Mouse (Mus musculus) layer of hippocampus, postnatal 25 days (tissue): Measurements from ENCODE around the gene Cdh1. TPM values are rescaled to one million over a fixed set of nuclear protein-coding genes. Genes with fewer than 3 reads are reported as not detected.

ENCODE experiments used
- DNase-seq, 2 experiments: peaks; one replicate each; pipeline ENCODE4 v3.0.0; 2022; ENCODE audit warnings: mixed read lengths in 2 of 2, low spot score in 1 of 2; ENCODE audit errors: extremely low spot score in 1 of 2
- total RNA-seq, 2 experiments: library from RNA; stranded (reverse); gene quantifications; 2 replicates each; pipeline ENCODE4 v1.2.3; 2021

The Cdh1 gene
- total RNA-seq, 2 experiments from 2014 or later: 0.42 to 0.59 TPM

- no peak for DNase-seq
Measured at GRCm38 (mm10) chr8:106644957-106645356, 41.8 kb downstream of the Cdh1 start.

GRCm38 (mm10) chr8:106646153-106646552 is 43.0 kb downstream of the Cdh1 start:
- no peak for DNase-seq

GRCm38 (mm10) chr8:106646731-106647130 is 43.6 kb downstream of the Cdh1 start:
- DNase-seq: no peak

- DNase-seq: peak; percentile 69 to 92
Measured at GRCm38 (mm10) chr8:106647387-106647786, 44.2 kb downstream of the Cdh1 start.

- DNase-seq: no peak
Measured at GRCm38 (mm10) chr8:106648421-106648820, 45.3 kb downstream of the Cdh1 start.

GRCm38 (mm10) chr8:106651994-106652393 is 48.8 kb downstream of the Cdh1 start:
- DNase-seq: no peak

GRCm38 (mm10) chr8:106656046-106656445 is 52.9 kb downstream of the Cdh1 start:
- DNase-seq: no peak

GRCm38 (mm10) chr8:106672786-106673185 is 69.6 kb downstream of the Cdh1 start:
- DNase-seq: no peak

- no peak for DNase-seq
Measured at GRCm38 (mm10) chr8:106674318-106674717, 71.2 kb downstream of the Cdh1 start.

GRCm38 (mm10) chr8:106674894-106675293 is 71.7 kb downstream of the Cdh1 start:
- no peak for DNase-seq

- DNase-seq: peak; percentile 81 to 86
Measured at GRCm38 (mm10) chr8:106682971-106683668, 80.0 kb downstream of the Cdh1 start, which contains the start of gene Tango6. Gene Tango6, plus strand, starts transcription at chr8:106683068.

GRCm38 (mm10) chr8:106684387-106684786 is 81.2 kb downstream of the Cdh1 start:
- no peak for DNase-seq

GRCm38 (mm10) chr8:106687479-106687878 is 84.3 kb downstream of the Cdh1 start:
- no peak for DNase-seq

GRCm38 (mm10) chr8:106697748-106698248 is 94.6 kb downstream of the Cdh1 start:
- DNase-seq: no peak

GRCm38 (mm10) chr8:106699588-106699987 is 96.4 kb downstream of the Cdh1 start:
- peak; percentile 25 to 79 for DNase-seq

- DNase-seq: no peak
Measured at GRCm38 (mm10) chr8:106700131-106700530, 97.0 kb downstream of the Cdh1 start.

GRCm38 (mm10) chr8:106701360-106701759 is 98.2 kb downstream of the Cdh1 start:
- DNase-seq: no peak

GRCm38 (mm10) chr8:106704199-106704900 is 101.2 kb downstream of the Cdh1 start:
- DNase-seq: no peak

GRCm38 (mm10) chr8:106704901-106705321 is 101.8 kb downstream of the Cdh1 start:
- no peak for DNase-seq

- DNase-seq: no peak
Measured at GRCm38 (mm10) chr8:106706194-106706593, 103.0 kb downstream of the Cdh1 start.

GRCm38 (mm10) chr8:106710002-106710401 is 106.9 kb downstream of the Cdh1 start:
- no peak for DNase-seq

- no peak for DNase-seq
Measured at GRCm38 (mm10) chr8:106712487-106712886, 109.3 kb downstream of the Cdh1 start.
